In genomic region chr9:21918692-21919384, GRCm38 (mm10) we compare ENCODE assay signal across 7 mouse cellular contexts. TPM values are rescaled to one million over a fixed set of nuclear protein-coding genes. Genes with fewer than 3 reads are reported as not detected.
DNase-seq lines count a peak whose midpoint lies in the region; ATAC-seq lines count a peak whose summit lies in the region.

No protein-coding gene starts in this region.

- no peak for DNase-seq in lung, postnatal 4 days
- DNase-seq in forebrain, embryonic 14.5 days (ENCODE audit: low spot score): no peak
- DNase-seq in cerebellum, postnatal 10 days: no peak

- WGBS in lung, embryonic 16.5 days: 17% methylated on average over 5 of the region's 5 CpGs
- 25% methylated on average over 5 of the region's 5 CpGs for WGBS in forebrain, embryonic 14.5 days
- 23% methylated on average over 5 of the region's 5 CpGs for WGBS in limb, embryonic 13.5 days
- 20% methylated on average over 5 of the region's 5 CpGs for WGBS in stomach, embryonic 16.5 days

- H3K27ac ChIP-seq in lung, embryonic 16.5 days (ENCODE audit: low read length): peak overlapping the region; percentile 51
- no peak overlapping the region for H3K27ac ChIP-seq in forebrain, embryonic 14.5 days (ENCODE audit: low read depth, low read length)
- H3K27ac ChIP-seq in limb, embryonic 13.5 days: no peak overlapping the region
- peak overlapping the region; percentile 58 for H3K27ac ChIP-seq in stomach, embryonic 16.5 days (ENCODE audit: low read length)

- peak overlapping the region; percentile 58 for H3K4me3 ChIP-seq in lung, embryonic 16.5 days (ENCODE audit: low read length)
- H3K4me3 ChIP-seq in forebrain, embryonic 14.5 days (ENCODE audit: low read depth, low read length): no peak overlapping the region
- peak overlapping the region; percentile 65 for H3K4me3 ChIP-seq in limb, embryonic 13.5 days
- H3K4me3 ChIP-seq in stomach, embryonic 16.5 days (replicated peaks; ENCODE audit: low read length): peak overlapping the region; percentile 79

- peak overlapping the region; percentile 68; the same call in 1 of the 2 replicates for H3K9ac ChIP-seq in lung, embryonic 16.5 days (ENCODE audit: low read length)
- H3K9ac ChIP-seq in forebrain, embryonic 14.5 days (ENCODE audit: low read length): no peak overlapping the region
- H3K9ac ChIP-seq in limb, embryonic 13.5 days: no peak overlapping the region; the same call in 1 of the 2 replicates
- H3K9ac ChIP-seq in stomach, embryonic 16.5 days (ENCODE audit: low read length): no peak overlapping the region

- ATAC-seq in lung, embryonic 16.5 days (ENCODE audit: low read depth): no peak
- ATAC-seq in forebrain, embryonic 14.5 days: no peak
- ATAC-seq in limb, embryonic 13.5 days (ENCODE audit: low FRiP score, low read depth): no peak
- ATAC-seq in stomach, embryonic 16.5 days (ENCODE audit: insufficient read depth, low FRiP score): no peak
- no peak for ATAC-seq in erythroblast, adult 5-6 weeks (replicated peaks; ENCODE audit: low FRiP score, poor library complexity, severe bottlenecking)

- peaks cover 17% of the 10 kb centered on the region for H3K4me1 ChIP-seq in lung, embryonic 16.5 days (replicated peaks; ENCODE audit: control insufficient read depth, insufficient read depth, low read length)
- no peaks in the 10 kb centered on the region for H3K4me1 ChIP-seq in forebrain, embryonic 14.5 days (ENCODE audit: control insufficient read depth, insufficient read depth, low read length)
- H3K4me1 ChIP-seq in limb, embryonic 13.5 days: peaks cover 5% of the 10 kb centered on the region
- H3K4me1 ChIP-seq in stomach, embryonic 16.5 days (ENCODE audit: control insufficient read depth, insufficient read depth, low read length): peaks cover 7% of the 10 kb centered on the region

- no peaks in the 10 kb centered on the region for H3K9me3 ChIP-seq in lung, embryonic 16.5 days (ENCODE audit: control insufficient read depth, low read length)
- H3K9me3 ChIP-seq in forebrain, embryonic 14.5 days (replicated peaks; ENCODE audit: control insufficient read depth, low read length): no peaks in the 10 kb centered on the region
- no peaks in the 10 kb centered on the region for H3K9me3 ChIP-seq in limb, embryonic 13.5 days
- H3K9me3 ChIP-seq in stomach, embryonic 16.5 days (replicated peaks; ENCODE audit: control insufficient read depth, low read length): no peaks in the 10 kb centered on the region

- no peaks in the 10 kb centered on the region for H3K27me3 ChIP-seq in lung, embryonic 16.5 days (ENCODE audit: control insufficient read depth, insufficient read depth, low read depth, low read length)
- no peaks in the 10 kb centered on the region for H3K27me3 ChIP-seq in forebrain, embryonic 14.5 days (replicated peaks; ENCODE audit: control insufficient read depth, insufficient read depth, low read length)
- H3K27me3 ChIP-seq in limb, embryonic 13.5 days: peaks cover 27% of the 10 kb centered on the region
- H3K27me3 ChIP-seq in stomach, embryonic 16.5 days (ENCODE audit: control insufficient read depth, insufficient read depth, low read length): no peaks in the 10 kb centered on the region

- H3K36me3 ChIP-seq in lung, embryonic 16.5 days (ENCODE audit: control insufficient read depth, insufficient read depth, low read length): no peaks in the 10 kb centered on the region
- H3K36me3 ChIP-seq in forebrain, embryonic 14.5 days (ENCODE audit: control insufficient read depth, insufficient read depth, low read length): 0 out of 2 replicates have a peak, but pooled peaks cover 6% of the 10 kb centered on the region
- H3K36me3 ChIP-seq in limb, embryonic 13.5 days: peaks cover 3% of the 10 kb centered on the region
- H3K36me3 ChIP-seq in stomach, embryonic 16.5 days (ENCODE audit: control insufficient read depth, insufficient read depth, low read length): no peaks in the 10 kb centered on the region

- peak overlapping the region; percentile 98 for H3K4me2 ChIP-seq in lung, embryonic 16.5 days (ENCODE audit: low read depth, low read length)
- H3K4me2 ChIP-seq in forebrain, embryonic 14.5 days (ENCODE audit: low read length): peak overlapping the region; percentile 81
- H3K4me2 ChIP-seq in limb, embryonic 13.5 days (replicated peaks): peak overlapping the region; percentile 97
- H3K4me2 ChIP-seq in stomach, embryonic 16.5 days (ENCODE audit: low read depth, low read length): peak overlapping the region; percentile 91

RNA-seq across cellular contexts. Expression of gene Rab3d, which starts 0.8 kb away (rescaled TPM):
- polyA plus RNA-seq in lung, embryonic 16.5 days (2015; fragmentation: Nextera tagmentation; extraction: Ambion mirVana): 20.9 and 23.5 TPM in 2 replicates
- 23.0 and 24.6 TPM in 2 replicates for polyA plus RNA-seq in forebrain, embryonic 14.5 days (2014; fragmentation: Nextera tagmentation; extraction: Ambion mirVana)
- 14.0 and 15.5 TPM in 2 replicates for polyA plus RNA-seq in limb, embryonic 13.5 days (2015; fragmentation: Nextera tagmentation; extraction: Ambion mirVana)
- polyA plus RNA-seq in stomach, embryonic 16.5 days (2015; fragmentation: Nextera tagmentation; extraction: Ambion mirVana): 106 and 130 TPM in 2 replicates
- total RNA-seq in erythroblast, adult 5-6 weeks (2015; ENCODE audit: low replicate concordance): 17.1 and 21.5 TPM in 2 replicates
- total RNA-seq in erythroblast, adult 5-6 weeks (2017; ENCODE audit: low replicate concordance): 11.2 and 13.4 TPM in 2 replicates

RNA-seq across cellular contexts. Expression of gene Ccdc159, which starts 8.4 kb away (rescaled TPM):
- polyA plus RNA-seq in lung, embryonic 16.5 days (2015; fragmentation: Nextera tagmentation; extraction: Ambion mirVana): 5.9 and 6.4 TPM in 2 replicates
- 3.5 and 5.3 TPM in 2 replicates for polyA plus RNA-seq in forebrain, embryonic 14.5 days (2014; fragmentation: Nextera tagmentation; extraction: Ambion mirVana)
- 5.1 and 6.2 TPM in 2 replicates for polyA plus RNA-seq in limb, embryonic 13.5 days (2015; fragmentation: Nextera tagmentation; extraction: Ambion mirVana)
- polyA plus RNA-seq in stomach, embryonic 16.5 days (2015; fragmentation: Nextera tagmentation; extraction: Ambion mirVana): 3.4 and 4.6 TPM in 2 replicates
- not detected in 2 replicates for total RNA-seq in erythroblast, adult 5-6 weeks (2015; ENCODE audit: low replicate concordance)
- total RNA-seq in erythroblast, adult 5-6 weeks (2017; ENCODE audit: low replicate concordance): not detected in 2 replicates

RNA-seq across cellular contexts. Expression of gene Tmem205, which starts 8.5 kb away (rescaled TPM):
- 58.8 and 65.3 TPM in 2 replicates for polyA plus RNA-seq in lung, embryonic 16.5 days (2015; fragmentation: Nextera tagmentation; extraction: Ambion mirVana)
- 49.3 and 66.0 TPM in 2 replicates for polyA plus RNA-seq in forebrain, embryonic 14.5 days (2014; fragmentation: Nextera tagmentation; extraction: Ambion mirVana)
- 41.3 and 46.5 TPM in 2 replicates for polyA plus RNA-seq in limb, embryonic 13.5 days (2015; fragmentation: Nextera tagmentation; extraction: Ambion mirVana)
- 74.5 and 81.2 TPM in 2 replicates for polyA plus RNA-seq in stomach, embryonic 16.5 days (2015; fragmentation: Nextera tagmentation; extraction: Ambion mirVana)
- total RNA-seq in erythroblast, adult 5-6 weeks (2015; ENCODE audit: low replicate concordance): 9.8 and 15.7 TPM in 2 replicates
- 1.5 TPM in 2 replicates for total RNA-seq in erythroblast, adult 5-6 weeks (2017; ENCODE audit: low replicate concordance)

RNA-seq across cellular contexts. Expression of gene Plppr2, which starts 18.0 kb away (rescaled TPM):
- polyA plus RNA-seq in lung, embryonic 16.5 days (2015; fragmentation: Nextera tagmentation; extraction: Ambion mirVana): 7.7 and 8.2 TPM in 2 replicates
- polyA plus RNA-seq in forebrain, embryonic 14.5 days (2014; fragmentation: Nextera tagmentation; extraction: Ambion mirVana): 47.3 and 66.7 TPM in 2 replicates
- polyA plus RNA-seq in limb, embryonic 13.5 days (2015; fragmentation: Nextera tagmentation; extraction: Ambion mirVana): 8.5 and 9.1 TPM in 2 replicates
- 6.9 and 7.1 TPM in 2 replicates for polyA plus RNA-seq in stomach, embryonic 16.5 days (2015; fragmentation: Nextera tagmentation; extraction: Ambion mirVana)
- total RNA-seq in erythroblast, adult 5-6 weeks (2015; ENCODE audit: low replicate concordance): 0.42 TPM in 1 of 2 replicates, not detected in the other
- total RNA-seq in erythroblast, adult 5-6 weeks (2017; ENCODE audit: low replicate concordance): not detected in 2 replicates

RNA-seq across cellular contexts. Expression of gene Swsap1, which starts 36.7 kb away (rescaled TPM):
- 5.4 and 6.2 TPM in 2 replicates for polyA plus RNA-seq in lung, embryonic 16.5 days (2015; fragmentation: Nextera tagmentation; extraction: Ambion mirVana)
- 19.8 and 23.6 TPM in 2 replicates for polyA plus RNA-seq in forebrain, embryonic 14.5 days (2014; fragmentation: Nextera tagmentation; extraction: Ambion mirVana)
- 4.9 and 6.2 TPM in 2 replicates for polyA plus RNA-seq in limb, embryonic 13.5 days (2015; fragmentation: Nextera tagmentation; extraction: Ambion mirVana)
- polyA plus RNA-seq in stomach, embryonic 16.5 days (2015; fragmentation: Nextera tagmentation; extraction: Ambion mirVana): 5.6 and 6.0 TPM in 2 replicates
- total RNA-seq in erythroblast, adult 5-6 weeks (2015; ENCODE audit: low replicate concordance): 0.58 and 1.5 TPM in 2 replicates
- 3.8 and 6.6 TPM in 2 replicates for total RNA-seq in erythroblast, adult 5-6 weeks (2017; ENCODE audit: low replicate concordance)

Comparison
In these comparisons a context has a peak if more than half of its experiments do, and no peak if none do; other contexts are left out.
1. H3K27ac ChIP-seq: peak in lung, embryonic 16.5 days (single experiment) and stomach, embryonic 16.5 days (single experiment); none in forebrain, embryonic 14.5 days (single experiment) and limb, embryonic 13.5 days (single experiment).
2. Peak in every context shown above with its lines, with median percentiles within 50 percentile points of each other: H3K4me2 ChIP-seq.